Mouse (Mus musculus) heart, adult 9 months (tissue): ENCODE results near the gene Mettl26.

Experiments
- DNase-seq, 2 experiments: peaks; one replicate each; pipeline ENCODE4 v3.0.0; 2022; ENCODE audit warnings: low spot score in 2 of 2

The Mettl26 gene

GRCm38 (mm10) chr17:25883824-25884223, 8.9 kb downstream of the Mettl26 start:
- DNase-seq = no peak

DNA sequence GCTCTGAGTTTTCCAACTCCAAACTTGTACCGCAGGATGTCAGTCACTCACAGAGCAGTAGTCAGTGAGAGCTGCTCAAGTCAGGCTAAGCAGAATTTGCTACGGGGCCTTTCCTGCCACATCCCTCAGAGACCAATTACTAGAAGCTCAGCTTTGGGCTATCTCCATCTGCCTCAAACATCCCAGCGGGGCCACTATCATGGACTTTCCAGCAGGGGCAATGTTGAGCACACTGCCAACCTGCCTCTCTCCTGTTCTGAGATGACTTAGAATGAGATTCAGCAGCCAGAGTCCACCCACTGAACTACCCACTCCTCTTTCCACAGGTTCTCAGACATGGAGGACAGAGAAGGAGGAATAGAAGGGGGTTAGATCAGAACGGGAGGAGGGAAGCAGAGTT, 10.8 kb downstream of the Mettl26 start:
- no peak for DNase-seq

DNA sequence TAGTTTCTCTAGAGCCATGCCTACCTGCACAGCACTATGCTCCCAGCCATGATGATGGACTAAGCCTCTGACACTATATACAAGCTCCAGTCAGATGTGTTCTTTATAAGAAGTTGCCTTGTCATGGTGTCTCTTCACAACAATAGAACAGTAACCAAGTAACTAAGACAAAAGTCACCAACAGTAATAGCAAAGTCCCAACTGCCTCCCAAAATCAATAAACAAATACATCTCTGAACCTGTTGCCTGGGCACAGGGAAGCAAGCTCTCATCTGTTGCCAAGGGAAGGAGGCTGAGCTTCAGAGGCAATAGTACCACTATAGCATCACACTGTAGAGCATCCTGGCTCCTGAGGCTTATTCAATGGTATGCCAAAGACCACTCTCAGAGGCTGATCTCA, 11.9 kb downstream of the Mettl26 start:
- DNase-seq = no peak

DNA sequence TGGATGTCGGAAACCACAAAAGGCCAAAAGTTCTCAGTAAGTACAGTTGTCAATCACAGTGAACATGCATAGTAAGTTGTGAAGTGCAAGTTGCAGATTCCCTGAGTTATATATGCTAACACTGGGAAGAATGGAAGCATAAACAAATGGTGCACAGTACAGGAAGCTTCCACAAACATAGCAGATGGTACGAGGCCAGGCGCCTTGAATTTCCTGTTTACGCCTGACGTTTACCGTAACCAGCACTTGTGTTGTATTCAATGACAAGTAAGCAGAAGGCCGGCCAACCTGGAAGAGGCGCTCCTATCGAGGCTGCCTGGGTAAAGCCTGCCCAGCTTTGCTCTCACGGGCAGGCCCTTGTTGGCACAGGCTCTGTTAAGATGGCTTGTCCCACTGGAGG, 12.6 kb downstream of the Mettl26 start:
- no peak for DNase-seq

DNA sequence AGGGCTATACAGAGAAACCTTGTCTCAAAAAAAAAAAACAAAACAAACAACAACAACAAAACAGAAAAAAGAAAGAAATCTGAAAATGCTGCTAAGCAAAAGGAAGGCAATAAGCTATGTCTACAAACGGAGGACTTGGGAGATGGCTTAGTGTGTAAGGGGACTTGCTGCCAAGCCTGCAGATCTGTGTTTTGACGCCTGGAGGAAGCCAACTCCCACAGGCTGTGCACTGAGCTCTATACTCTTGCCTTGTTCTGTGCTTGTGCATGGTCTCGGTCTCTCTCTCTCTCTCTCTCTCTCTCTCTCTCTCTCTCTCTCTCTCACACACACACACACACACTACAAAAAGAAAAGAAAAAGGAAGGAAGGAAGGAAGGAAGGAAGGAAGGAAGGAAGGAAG, 14.0 kb downstream of the Mettl26 start:
- no peak for DNase-seq

DNA sequence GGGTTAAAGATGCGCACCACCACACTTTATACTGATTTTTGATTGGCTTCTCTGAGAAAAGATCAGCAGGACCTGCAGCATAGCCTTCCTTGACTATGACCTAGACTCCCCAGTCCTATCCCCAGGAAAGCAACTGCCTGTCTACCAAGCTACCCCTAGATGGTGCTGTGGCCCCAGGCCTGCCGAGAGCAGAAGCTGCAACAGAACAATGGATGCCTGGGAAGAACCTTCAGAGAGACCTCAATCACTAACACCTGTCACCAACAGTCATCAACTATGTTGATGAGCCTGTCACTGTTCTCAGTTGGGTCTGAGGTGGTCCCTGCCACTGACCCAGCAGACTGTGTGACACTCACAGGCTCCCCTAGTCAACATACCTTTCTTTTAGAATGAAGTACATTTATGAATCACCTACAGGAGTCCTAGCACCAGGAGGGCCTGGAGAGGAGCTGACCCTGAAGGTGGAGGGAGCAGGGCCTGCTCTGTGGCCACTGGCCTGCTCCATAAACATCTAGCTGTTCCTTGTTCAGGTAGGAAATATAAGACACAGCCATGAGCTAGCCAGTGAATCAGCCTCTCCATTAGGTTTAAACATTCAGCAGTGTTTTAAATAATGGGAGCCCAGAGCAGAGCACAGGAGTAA, 19.2 kb downstream of the Mettl26 start:
- DNase-seq = peak; percentile 55 to 58

GRCm38 (mm10) chr17:25895415-25895814, 20.5 kb downstream of the Mettl26 start:
- DNase-seq = no peak

- no peak for DNase-seq
These were observed 21.0 kb downstream of the Mettl26 start for GRCm38 (mm10) chr17:25895891-25896290.

- DNase-seq = no peak
These were observed 25.3 kb downstream of the Mettl26 start for GRCm38 (mm10) chr17:25900193-25900592.

DNA sequence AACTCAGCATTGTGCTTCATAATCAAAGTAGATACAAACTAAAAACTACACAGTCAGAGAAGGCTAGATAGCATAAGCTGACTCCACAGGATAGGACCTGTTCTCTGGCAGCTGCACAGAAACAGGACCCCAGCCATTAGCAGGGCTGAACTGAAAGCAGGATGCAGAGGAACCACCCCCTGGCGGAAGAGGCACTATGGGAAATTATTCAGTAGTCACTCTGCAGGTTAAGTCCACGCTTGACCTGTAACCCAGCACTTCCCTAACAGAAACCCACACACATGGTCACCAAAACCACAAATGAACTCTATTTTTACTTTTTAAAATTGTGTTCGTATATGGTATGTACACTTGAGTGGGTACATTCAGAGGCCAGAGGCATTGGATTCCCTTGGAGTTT, 28.2 kb downstream of the Mettl26 start:
- no peak for DNase-seq

DNA sequence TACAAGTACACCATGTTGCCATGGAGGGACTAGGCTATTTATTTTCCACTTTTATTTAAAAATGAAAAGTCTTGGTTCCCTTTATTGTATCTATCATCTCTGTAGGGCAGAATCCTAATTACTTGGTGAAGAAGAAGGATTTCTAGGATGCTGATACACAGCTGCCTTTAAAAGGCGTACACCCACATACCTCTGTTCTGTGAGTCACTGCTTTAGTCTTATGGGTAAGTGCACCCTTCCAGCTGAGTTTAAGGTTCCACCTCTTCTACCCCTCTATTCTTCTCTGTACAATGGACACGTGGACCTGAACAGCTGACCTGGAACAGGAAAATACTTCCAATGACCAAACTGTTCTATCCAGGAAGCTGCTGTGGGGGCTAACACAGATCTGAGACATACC, 32.8 kb downstream of the Mettl26 start:
- no peak for DNase-seq

- DNase-seq = peak; percentile 41 to 56
These were observed 36.9 kb downstream of the Mettl26 start for GRCm38 (mm10) chr17:25911816-25912215.

- DNase-seq = no peak
These were observed 38.5 kb downstream of the Mettl26 start for GRCm38 (mm10) chr17:25913186-25913876.

GRCm38 (mm10) chr17:25913877-25914275, 39.0 kb downstream of the Mettl26 start:
- DNase-seq = peak; percentile 58 to 67

- DNase-seq = no peak
These were observed 39.4 kb downstream of the Mettl26 start for GRCm38 (mm10) chr17:25914295-25914694.

DNA sequence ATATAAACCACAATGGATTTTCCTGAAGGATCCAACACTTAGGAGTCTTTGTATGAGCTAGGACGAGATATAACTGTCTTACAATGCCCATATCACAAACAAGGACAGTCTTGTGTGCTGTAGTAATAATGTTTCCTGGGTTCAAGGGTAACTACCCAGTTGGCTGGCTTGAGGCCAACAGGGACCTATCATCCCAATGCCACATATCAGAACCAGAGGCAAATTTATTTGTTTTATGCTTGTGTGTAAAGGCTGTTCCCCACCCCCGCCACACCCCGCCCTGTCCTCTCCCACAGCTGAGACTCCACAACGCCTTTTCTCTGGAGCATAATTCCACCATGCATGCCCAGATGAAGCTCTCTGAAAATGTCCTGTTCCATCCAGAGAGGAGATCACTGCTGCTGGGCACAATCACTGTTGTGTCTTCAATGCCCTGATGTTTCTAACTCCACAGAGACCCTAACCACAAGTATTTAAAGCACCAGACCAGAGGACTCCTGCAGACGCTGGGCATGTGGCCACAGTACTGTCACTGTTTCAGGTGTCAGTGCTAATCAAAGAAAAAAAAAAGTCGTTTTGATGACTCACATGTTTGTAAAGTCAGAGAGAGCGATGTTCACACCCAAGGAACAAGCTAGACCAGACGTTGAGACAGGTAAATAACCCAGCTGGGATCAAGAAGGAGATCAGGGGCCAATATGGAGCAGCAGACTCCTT, 42.2 kb downstream of the Mettl26 start:
- no peak for DNase-seq

- DNase-seq = no peak
These were observed 43.3 kb downstream of the Mettl26 start for GRCm38 (mm10) chr17:25918037-25918750.

GRCm38 (mm10) chr17:25919144-25919785, 44.4 kb downstream of the Mettl26 start, which contains the start of gene Rab40c:
TSS of gene Rab40c (minus strand) at chr17:25919727.
- no peak for DNase-seq

DNA sequence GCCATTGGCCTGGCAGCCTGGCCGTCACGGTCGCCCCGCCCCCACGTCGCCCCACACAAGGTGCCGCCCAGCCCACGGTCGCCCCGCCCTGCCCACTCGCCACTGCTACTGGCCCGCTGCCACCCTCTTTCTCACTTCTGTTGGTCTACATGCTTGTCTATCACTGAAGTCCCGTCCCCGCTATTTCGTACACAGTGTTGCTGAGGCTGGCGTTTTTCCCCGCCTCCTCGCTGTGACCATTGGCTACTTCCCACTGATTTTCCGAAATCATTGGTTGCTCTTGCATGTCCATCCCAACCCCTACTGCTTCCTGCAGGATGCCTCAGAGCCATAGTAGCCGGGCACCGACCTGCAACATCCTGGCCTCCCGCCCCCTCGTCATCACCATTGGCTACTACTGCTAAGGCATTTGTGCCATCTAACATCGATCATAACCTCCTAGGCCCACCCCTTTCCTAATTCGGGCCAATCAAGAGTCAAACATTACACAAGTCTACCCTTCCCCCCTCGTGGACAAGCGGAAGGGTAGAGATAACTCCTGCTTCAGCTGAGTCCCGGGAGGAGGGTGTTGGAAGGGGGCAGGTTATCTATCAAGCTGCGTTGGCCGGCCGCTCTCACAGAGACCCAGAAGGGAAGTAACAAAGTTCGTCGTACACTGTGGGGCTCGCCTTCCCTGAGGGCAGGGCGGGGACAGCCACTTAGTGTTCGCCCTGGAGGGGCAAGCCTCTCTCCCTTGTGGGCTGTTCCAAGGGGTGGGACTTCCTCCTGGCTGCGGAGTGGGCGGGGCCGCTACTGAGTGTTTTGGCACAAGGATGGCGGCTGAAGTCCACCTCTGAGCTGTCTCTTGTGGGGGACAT, 45.1 kb downstream of the Mettl26 start:
- peak; percentile 100 for DNase-seq

DNA sequence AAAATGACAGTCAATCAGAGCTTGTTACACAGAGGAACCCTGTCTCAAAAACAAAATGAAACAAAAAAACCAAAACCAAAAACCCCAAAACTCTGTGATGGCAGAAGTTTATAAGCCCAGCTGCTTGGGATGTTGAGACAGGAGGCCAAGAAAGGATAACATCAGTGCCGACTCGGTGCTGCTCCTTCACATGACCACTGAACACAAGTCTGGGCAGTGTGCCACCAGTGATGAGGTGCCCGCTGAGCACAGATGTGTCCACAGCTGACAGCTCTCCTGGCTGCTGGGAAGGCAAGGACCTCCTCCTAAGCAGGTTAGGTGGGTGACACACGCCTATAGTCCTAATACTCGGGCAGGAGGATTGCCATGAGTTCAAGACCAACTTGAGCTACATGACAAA, 47.2 kb downstream of the Mettl26 start:
- no peak for DNase-seq

GRCm38 (mm10) chr17:25925348-25925747, 50.5 kb downstream of the Mettl26 start:
- peak; percentile 59 to 68 for DNase-seq
